Mouse (Mus musculus): Measurements from ENCODE around the gene Zfyve28.

Gene Zfyve28

GRCm38 (mm10) chr5:34217756-34218155 is 70.5 kb downstream of the Zfyve28 start:
- no peak for DNase-seq (ENCODE audit: extremely low read depth, low read depth, low spot score)

GRCm38 (mm10) chr5:34216025-34216424 is 72.2 kb downstream of the Zfyve28 start:
- no peak for DNase-seq (ENCODE audit: extremely low read depth, low read depth, low spot score)

- no peak for DNase-seq (ENCODE audit: extremely low read depth, low read depth, low spot score)
These were observed 74.6 kb downstream of the Zfyve28 start for GRCm38 (mm10) chr5:34213659-34214058.

- no peak for DNase-seq (ENCODE audit: extremely low read depth, low read depth, low spot score)
These were observed 78.0 kb downstream of the Zfyve28 start for GRCm38 (mm10) chr5:34210279-34210678.

- DNase-seq (ENCODE audit: extremely low read depth, low read depth, low spot score): no peak
These were observed 80.7 kb downstream of the Zfyve28 start for GRCm38 (mm10) chr5:34207503-34207902.

- no peak for DNase-seq (ENCODE audit: extremely low read depth, low read depth, low spot score)
These were observed 82.5 kb downstream of the Zfyve28 start for GRCm38 (mm10) chr5:34205788-34206187.

GRCm38 (mm10) chr5:34204911-34205310 is 83.3 kb downstream of the Zfyve28 start:
- DNase-seq (ENCODE audit: extremely low read depth, low read depth, low spot score): no peak

- no peak for DNase-seq (ENCODE audit: extremely low read depth, low read depth, low spot score)
These were observed 86.2 kb downstream of the Zfyve28 start for GRCm38 (mm10) chr5:34202006-34202405.

GRCm38 (mm10) chr5:34201396-34201795 is 86.9 kb downstream of the Zfyve28 start:
- no peak for DNase-seq (ENCODE audit: extremely low read depth, low read depth, low spot score)

GRCm38 (mm10) chr5:34198615-34199014 is 89.6 kb downstream of the Zfyve28 start:
- DNase-seq (ENCODE audit: extremely low read depth, low read depth, low spot score): no peak

GRCm38 (mm10) chr5:34197243-34197642 is 91.0 kb downstream of the Zfyve28 start:
- DNase-seq (ENCODE audit: extremely low read depth, low read depth, low spot score): no peak

- DNase-seq (ENCODE audit: extremely low read depth, low read depth, low spot score): no peak
These were observed 91.8 kb downstream of the Zfyve28 start for GRCm38 (mm10) chr5:34196423-34196822.

GRCm38 (mm10) chr5:34195786-34196185 is 92.5 kb downstream of the Zfyve28 start:
- DNase-seq (ENCODE audit: extremely low read depth, low read depth, low spot score): no peak

GRCm38 (mm10) chr5:34194975-34195662 is 93.1 kb downstream of the Zfyve28 start:
- DNase-seq (ENCODE audit: extremely low read depth, low read depth, low spot score): no peak

- DNase-seq (ENCODE audit: extremely low read depth, low read depth, low spot score): no peak
These were observed 93.8 kb downstream of the Zfyve28 start for GRCm38 (mm10) chr5:34194426-34194825.

- DNase-seq (ENCODE audit: extremely low read depth, low read depth, low spot score): no peak
These were observed 96.4 kb downstream of the Zfyve28 start for GRCm38 (mm10) chr5:34191843-34192242.

GRCm38 (mm10) chr5:34191021-34191420 is 97.2 kb downstream of the Zfyve28 start:
- no peak for DNase-seq (ENCODE audit: extremely low read depth, low read depth, low spot score)

GRCm38 (mm10) chr5:34189521-34189920 is 98.7 kb downstream of the Zfyve28 start:
- DNase-seq (ENCODE audit: extremely low read depth, low read depth, low spot score): no peak

GRCm38 (mm10) chr5:34188856-34189255 is 99.4 kb downstream of the Zfyve28 start:
- DNase-seq (ENCODE audit: extremely low read depth, low read depth, low spot score): no peak

- DNase-seq (ENCODE audit: extremely low read depth, low read depth, low spot score): peak; percentile 99
These were observed 100.5 kb downstream of the Zfyve28 start, which contains the start of gene Mxd4 for GRCm38 (mm10) chr5:34187601-34188316. TSS of gene Mxd4 (minus strand) at chr5:34187720.

- no peak for DNase-seq (ENCODE audit: extremely low read depth, low read depth, low spot score)
These were observed 101.3 kb downstream of the Zfyve28 start for GRCm38 (mm10) chr5:34186961-34187391.

GRCm38 (mm10) chr5:34186391-34186790 is 101.9 kb downstream of the Zfyve28 start:
- no peak for DNase-seq (ENCODE audit: extremely low read depth, low read depth, low spot score)
